Mouse (Mus musculus): Measurements from ENCODE around the gene N4bp2l1.
"Not testable (repeated sequence)": the region's sequence is repeated elsewhere in the genome, so short reads cannot be mapped to it uniquely, and the experiment has no call there.

The N4bp2l1 gene

DNA sequence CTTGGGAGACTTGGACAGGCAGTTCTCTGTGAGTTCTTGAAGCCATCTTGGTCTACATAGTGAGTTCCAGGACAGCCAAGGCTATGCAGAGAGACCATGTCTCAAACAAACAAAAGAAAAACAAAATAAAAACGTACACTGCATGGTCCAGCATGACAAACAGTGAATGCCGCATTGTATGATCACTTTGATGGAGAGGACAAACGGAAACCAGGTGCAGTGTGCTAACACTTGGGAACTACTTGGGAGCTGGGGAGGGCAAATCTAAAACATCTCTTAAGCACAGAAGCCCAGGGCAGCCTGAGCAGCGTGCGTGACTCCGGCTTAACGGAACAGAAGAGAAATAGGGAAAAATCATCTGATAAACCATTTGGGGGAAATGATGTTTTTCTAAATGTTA lies at the start of gene N4bp2l1:
TSS of gene N4bp2l1 (minus strand) at position 101 of the 400 bp plus-strand sequence.
- DNase-seq (ENCODE audit: extremely low read depth, insufficient read length, low spot score), result no peak

DNA sequence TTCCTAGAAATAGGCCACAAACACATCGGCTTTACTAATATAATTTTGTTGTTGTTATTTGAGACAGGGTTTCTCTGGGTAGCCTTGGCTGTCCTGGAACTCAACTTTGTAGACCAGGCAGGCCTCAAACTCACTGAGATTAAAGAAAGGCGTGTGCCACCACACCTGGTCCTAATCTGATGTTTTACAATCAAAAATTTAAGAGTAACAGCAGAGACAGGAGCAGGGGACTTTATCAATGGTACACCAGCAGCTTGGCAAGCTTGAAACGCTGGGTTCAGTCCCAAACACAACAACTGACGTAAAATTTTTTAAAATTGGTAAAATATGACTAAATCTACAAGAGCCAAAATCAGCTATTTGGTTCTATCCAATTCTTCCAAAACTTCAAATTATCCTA lies 47.9 kb upstream of the N4bp2l1 start:
- no peak for DNase-seq (ENCODE audit: extremely low read depth, insufficient read length, low spot score)

DNA sequence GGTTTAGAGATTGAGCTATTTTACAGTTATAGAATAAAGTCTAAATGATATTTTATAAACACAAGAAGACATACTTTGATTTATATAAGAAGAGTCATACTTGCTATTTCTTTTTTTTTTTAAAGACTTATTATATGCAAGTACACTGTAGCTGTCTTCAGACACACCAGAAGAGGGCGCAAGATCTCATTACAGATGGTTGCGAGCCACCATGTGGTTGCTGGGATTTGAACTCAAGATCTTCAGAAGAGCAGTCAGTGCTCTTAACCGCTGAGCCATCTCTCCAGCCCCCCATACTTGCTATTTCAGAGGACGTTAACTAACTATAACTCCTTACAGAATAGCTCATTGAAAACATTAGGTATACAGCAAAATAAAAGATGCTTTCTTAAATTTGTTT lies 46.4 kb upstream of the N4bp2l1 start:
- DNase-seq (ENCODE audit: extremely low read depth, insufficient read length, low spot score), result not testable (repeated sequence)

DNA sequence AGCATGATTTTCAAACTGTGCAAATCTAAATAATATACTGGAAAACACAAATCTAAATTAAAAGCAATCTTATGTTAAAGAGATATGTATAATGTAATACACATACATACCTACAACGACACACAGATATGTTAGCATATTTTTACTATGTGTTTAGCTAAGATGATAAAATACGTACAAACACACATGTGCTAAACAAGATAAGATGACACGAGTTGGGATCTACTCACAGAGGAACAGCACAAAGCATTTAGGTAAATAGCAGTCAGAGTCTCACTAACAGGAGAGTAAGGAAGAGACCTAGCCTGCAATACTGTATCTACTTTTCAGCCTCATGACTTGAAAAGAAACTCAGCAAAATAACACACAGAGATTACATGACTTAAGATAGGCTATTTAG lies 44.5 kb upstream of the N4bp2l1 start:
- DNase-seq (ENCODE audit: extremely low read depth, insufficient read length, low spot score), result no peak

DNA sequence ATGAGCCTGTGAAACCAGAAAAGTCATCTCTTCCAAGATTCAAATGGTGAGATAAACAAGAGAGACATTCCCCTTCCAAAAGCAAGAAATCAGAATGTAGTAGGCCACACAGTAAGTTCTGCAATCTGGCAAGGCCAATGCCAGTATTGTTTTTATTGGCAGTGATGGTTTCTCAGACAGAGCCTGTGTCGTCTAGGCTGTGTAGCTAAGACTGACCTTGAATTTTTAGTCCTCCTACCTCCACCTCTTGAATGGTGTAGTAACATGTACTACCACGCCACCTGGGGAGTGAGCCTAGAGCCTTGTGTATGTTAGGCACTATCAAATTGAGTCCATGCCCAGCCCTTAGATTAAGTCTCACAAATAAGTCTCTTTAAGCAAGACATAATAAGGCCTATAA lies 32.7 kb upstream of the N4bp2l1 start:
- DNase-seq (ENCODE audit: extremely low read depth, insufficient read length, low spot score), result no peak

DNA sequence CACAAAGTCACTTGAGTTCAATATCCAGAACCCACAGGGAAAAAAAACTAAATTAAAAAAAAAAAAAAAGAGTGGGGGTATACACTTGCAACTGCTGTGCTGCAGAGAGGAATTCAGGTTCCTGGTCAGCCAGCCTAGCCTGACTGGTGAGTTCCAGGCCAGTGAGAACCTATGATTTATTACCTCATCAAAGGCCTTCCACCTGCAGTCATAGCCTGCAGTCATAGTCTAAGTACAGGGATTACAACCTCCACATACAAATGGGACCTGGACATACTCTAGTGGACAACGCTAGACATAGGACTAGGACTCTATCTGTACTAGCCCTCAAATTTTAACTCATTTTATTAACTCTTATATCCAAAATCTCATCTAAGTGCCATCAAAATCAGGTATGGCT lies 32.3 kb upstream of the N4bp2l1 start:
- no peak for DNase-seq (ENCODE audit: extremely low read depth, insufficient read length, low spot score)

DNA sequence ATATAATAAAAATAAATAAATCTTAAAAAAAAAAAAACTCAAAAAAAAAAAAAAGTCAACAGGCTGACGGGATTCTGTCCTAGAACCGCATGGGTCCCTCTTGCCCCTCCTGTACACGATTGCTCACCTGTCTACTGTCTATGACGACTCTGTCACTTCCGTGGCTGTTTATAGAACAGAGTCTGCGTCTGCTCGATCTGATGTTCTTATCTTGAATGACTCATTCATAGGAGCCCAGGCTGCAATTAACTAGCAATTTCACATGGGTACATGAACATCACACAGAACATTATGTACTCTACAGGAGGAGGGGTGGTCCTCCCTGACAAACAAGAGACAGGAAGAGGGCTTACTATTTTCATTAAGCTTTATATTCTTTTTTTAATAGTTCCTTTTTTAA lies 28.5 kb upstream of the N4bp2l1 start:
- no peak for DNase-seq (ENCODE audit: extremely low read depth, insufficient read length, low spot score)

DNA sequence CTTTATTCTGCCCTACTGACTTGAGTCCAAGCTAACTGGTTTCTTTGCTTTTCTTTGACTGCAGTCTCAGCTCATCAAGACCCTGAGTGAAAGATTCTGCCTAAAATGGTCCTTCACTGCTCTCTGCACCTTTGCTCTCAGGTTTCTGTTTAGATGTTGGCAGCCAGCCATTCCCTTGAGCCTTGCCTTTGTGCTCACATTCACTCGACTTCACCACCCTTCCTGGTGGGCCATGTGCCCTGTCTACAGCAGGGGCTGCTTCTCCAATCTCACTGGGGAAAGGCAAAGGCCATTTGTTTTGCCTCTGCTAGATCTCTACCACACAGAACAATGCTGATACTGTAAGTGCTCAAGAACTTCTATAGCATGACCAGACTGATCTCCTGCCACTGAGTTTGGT lies 25.8 kb upstream of the N4bp2l1 start:
- no peak for DNase-seq (ENCODE audit: extremely low read depth, insufficient read length, low spot score)

DNA sequence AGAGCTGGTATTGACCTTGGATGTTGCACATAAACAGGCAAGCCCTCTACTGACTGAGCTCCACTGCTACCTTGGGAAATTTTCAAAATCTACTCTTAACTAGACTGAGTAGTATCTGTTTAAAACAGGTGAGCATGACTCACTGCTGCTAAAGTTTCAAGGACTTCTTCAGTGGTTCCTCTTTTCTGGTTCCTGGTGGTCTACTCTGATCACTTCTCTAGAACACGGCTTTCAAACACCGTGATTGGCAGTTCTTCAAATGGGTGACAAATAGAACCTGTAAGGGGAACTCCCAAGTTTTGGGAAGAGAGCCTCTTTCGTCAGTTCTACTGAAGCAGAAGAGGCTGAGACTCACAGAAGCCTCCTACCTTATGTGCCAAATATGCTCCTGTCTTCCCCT lies 24.6 kb upstream of the N4bp2l1 start:
- no peak for DNase-seq (ENCODE audit: extremely low read depth, insufficient read length, low spot score)

DNA sequence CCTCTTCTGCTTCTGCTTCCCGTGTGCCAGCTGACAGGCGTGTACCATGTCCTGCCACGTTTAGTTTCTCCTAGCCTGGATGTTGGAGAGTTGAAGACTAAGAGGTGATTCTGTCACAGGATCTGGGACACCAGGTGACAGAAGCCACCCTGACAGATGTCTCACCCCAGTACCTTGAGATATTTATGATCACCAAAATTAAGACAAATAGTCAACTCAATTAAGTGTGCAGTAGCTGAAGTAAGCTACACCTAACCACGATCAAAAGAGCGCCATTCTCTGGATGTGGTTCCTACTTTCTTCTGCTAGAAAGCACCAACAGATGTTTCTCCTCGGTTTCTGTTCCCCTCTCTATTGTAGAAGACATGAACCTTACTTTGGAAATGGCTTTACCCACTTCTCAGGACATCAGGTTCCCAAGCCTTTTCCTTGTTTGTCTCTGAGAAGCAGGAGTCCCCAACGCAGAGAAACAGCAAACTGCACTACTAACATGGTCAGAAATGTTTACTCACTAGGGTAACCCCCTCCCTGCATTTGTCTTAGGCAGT lies 23.7 kb upstream of the N4bp2l1 start:
- DNase-seq (ENCODE audit: extremely low read depth, insufficient read length, low spot score), result no peak

DNA sequence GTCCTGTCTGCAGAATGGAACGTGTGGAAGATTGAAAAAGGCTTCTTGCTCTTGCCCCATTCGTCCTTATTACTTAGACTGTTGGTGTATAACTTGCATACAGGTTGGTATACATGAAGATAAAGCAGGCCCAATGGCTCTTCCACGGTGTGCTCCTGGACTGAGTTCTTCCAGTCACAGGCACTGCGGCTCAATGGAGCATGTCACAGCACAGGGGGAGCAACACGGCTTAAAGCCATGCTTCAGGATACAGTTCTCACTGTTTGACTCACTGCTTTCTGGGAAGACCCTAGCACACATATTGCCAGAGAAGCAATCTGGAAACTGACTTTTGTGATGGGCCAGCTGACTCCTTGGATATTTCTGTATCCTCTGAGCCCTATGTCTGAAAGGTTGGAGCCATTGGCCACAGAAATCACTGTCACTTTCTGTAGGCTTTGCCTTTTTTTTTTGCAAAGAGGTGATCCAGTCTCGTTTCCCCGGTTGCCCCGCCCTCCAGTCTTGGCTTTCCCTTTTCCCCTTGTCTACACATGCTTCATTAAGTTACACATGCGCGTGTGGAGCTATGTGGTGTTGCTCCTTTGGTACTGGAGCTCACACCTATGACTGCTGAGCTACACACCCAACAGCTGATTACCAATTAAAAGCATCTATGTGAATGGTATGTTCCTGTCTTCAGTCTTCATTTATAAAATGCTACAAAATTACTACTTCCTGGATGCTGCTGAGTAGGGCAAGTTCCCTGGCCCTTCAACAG lies 21.8 kb upstream of the N4bp2l1 start:
- no peak for DNase-seq (ENCODE audit: extremely low read depth, insufficient read length, low spot score)

DNA sequence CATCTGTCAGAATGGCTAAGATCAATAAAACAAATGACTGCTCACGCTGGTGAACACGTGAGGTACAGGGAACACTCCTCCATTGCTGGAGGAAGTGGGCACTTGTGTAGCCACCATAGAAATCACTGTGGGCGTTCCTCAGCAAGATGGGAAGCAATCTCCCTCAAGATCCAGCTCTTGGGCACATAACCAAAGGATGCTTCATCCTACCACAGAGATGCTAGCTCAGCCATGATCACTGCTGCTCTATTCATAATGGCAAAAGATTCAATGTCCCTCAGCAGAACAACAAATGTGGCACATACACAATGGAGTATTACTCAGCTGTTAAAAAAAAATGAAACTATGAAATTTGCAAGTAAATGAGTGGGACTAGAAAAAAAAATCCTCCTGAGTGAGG lies 19.7 kb upstream of the N4bp2l1 start:
- no peak for DNase-seq (ENCODE audit: extremely low read depth, insufficient read length, low spot score)

DNA sequence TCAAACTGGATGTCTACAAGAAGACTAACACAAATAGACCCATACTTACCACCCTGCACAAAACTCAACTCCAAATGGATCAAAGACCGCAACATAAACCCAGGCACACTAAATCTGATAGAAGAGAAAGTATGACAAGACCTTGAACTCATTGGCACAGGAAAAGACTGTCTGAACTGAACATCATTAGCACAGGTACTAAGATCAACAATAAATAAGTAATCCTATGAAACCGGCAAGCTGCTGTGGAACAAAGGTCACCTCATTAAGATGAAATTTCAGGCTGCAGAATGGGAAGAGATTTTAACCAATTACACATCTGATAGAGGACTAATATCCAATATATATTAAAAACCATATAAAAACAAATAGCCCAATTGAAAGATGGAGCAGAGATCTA lies 19.2 kb upstream of the N4bp2l1 start:
- no peak for DNase-seq (ENCODE audit: extremely low read depth, insufficient read length, low spot score)

DNA sequence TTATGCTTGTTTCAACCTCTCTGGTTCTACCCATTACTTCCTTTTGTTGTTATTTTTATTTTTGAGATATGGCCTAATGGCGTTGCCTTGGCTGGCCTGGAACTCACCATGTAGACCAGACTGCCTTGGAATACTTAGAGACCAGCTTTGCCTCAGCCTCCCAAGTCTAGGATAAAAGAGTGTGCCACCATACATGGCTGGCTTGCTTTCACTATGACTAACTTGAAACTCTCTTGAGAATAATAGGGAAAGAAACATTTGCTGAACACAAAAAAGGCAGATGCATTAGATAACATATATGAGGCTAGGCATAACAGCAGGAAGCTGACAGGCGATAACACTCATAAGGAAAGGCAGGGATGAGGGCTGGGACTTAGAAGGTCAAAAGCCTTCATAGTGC lies 17.1 kb upstream of the N4bp2l1 start:
- DNase-seq (ENCODE audit: extremely low read depth, insufficient read length, low spot score), result no peak

DNA sequence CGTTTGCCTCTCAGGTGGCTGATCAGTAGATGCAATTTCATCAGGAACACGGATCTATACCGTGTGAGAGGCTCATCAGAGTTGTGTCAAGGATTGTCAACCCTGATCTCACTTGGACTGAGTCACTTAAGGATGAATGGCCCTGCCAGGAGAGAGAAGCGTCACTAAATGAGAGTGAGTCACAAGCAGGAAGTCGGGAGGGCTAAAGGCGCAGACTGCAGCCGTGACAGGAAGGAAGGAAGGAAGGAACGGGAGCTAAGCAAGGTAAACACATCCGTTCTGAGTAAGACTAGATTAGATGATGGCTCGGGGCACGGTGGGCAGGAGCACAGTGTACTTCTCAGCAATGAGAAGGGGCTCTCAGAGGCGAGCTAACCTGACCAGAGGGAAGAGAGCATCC lies 14.7 kb upstream of the N4bp2l1 start:
- DNase-seq (ENCODE audit: extremely low read depth, insufficient read length, low spot score), result peak; percentile 71

DNA sequence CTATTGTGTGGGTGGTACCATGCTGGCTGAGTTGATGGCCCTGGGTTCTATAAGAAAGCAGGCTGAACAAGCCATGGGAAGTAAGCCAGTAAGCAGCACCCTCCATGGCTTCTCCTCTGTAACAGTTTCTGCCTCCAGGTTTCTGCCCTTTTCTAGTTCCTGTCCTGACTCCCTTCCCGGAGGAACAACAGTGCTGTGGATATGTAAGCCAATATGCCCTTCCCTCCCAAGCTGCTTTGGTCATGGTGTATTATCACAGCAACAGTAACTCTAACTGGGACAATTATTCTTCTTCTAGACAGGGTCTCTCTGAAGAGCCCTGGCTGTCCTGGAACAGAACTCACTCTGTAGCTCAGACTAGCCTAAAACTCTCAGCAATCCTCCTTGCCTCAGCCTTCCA lies 14.1 kb upstream of the N4bp2l1 start:
- DNase-seq (ENCODE audit: extremely low read depth, insufficient read length, low spot score), result no peak

DNA sequence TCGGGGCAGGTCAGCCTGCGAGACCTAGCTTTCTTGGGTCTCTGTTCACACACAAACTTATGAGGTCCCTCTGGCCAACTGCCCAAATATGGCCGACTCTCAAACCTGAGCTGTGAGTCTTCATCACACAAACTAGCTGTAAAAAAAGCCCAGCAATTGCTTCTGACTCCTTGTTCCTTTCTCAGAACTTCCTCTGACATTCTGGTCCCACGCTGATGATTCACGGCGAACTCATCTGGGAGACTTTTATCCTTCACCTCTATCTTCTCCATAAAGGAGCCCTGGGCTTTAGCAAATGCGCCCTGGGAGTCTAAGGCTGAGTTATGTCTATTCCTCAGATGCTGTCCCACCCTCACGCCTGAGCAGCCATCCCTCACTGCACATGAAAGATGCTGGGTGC lies 10.6 kb upstream of the N4bp2l1 start:
- no peak for DNase-seq (ENCODE audit: extremely low read depth, insufficient read length, low spot score)

DNA sequence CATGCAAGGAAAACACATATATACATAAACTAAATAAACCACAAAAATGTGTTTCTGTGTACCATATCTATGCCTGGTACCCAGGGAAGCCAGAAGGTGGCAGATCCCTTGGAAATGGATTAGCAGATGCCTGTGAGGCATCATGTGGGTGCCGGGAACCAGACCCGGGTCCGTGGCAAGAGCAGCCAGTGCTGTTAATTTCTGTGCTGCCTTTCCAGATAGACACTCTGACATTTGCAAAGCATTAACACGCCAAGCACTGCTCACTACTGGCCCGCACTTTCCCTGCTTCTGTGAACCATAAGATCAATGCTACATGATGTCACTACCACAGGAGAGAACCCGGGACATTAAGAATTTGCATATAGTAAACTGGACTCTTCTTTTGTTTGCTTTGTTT lies 9.1 kb upstream of the N4bp2l1 start:
- no peak for DNase-seq (ENCODE audit: extremely low read depth, insufficient read length, low spot score)

DNA sequence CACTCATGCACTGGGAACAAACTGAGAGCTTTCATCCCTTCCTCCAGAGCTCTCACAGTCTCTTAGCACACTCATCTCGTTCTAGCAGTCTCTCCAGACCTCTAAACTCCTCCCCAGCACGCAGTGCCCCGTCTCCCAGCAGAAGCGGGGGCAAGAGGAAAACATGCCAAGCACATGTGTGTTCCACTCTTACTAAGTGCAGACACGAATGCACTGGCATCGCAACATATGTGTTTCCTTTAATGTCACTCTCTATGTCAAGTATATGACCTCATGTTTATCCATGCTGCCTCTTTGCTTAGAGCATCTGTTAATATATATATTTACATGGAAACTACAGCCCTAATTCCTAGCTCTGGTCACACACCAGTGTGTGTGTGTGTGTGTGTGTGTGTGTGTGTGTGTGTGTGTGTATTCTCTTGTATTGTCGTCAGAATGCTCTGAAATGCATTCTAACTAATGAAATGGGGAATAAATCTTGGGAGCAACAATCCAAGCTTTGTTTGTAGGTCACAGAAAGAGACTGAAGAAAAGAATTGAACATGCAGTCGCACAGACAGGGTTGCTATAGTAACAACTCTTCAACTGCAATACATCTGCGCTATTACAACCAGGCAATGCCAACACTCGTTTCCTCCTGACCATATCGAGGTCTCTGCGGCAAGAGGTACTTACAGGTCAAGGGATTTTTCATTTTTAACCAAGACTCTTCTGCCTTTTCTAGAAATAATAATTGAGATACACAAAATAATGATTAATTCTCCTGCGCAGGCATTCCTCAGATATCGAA lies 4.6 kb upstream of the N4bp2l1 start:
- DNase-seq (ENCODE audit: extremely low read depth, insufficient read length, low spot score), result no peak

DNA sequence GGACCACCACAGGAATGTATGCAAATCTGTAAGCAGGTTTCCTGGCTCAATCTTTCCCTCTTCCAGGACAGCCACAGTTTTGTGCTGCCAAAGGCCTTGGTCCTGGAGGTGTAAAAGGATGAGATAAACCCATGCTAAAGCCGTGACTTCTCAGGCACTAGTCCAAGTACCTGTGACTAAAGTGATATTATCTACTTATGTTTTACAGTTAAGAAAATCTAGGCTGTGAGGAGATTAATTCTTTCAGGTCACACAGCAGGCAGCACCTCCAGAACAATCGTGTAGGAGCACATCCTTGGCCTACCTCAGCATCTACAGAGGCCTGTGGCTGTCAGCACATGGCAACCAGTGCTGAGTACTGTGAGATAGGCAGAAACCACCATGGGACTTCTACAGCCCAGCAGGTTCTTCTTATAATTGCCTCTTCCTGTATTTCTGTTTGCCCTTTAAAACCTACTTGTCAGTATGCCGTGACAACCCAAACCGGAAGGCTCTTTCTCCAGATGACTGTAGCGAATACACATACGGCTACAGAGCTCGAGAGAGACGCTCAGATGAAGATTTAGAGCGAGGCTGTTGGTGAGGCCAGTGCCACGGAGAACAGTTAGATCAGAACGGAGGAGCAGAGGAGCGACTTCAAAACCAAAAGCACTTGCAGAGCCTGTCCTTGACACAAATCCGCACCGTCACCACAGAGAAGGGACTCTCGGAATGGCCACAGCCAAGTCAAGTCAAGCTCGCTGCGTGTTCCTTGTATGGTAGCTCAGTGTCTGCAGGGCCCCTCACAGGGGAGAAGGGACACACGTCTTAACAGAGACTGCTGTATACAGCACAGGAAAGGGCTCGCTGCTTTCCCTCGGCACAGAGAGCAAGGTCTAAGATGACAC lies 3.8 kb upstream of the N4bp2l1 start:
- no peak for DNase-seq (ENCODE audit: extremely low read depth, insufficient read length, low spot score)
